Mouse (Mus musculus): ENCODE data around the gene Arhgef6. TPM values are rescaled to one million over a fixed set of nuclear protein-coding genes. Genes with fewer than 3 reads are reported as not detected.

Gene Arhgef6
- polyA plus RNA-seq, 1 experiment: 31.8 TPM

- 30% methylated on average over 3 of the region's 3 CpGs for WGBS
- peak overlapping the region; percentile 91 for H3K27ac ChIP-seq (ENCODE audit: insufficient read depth, low read length)
These were observed 33.7 kb downstream of the Arhgef6 start for GRCm38 (mm10) chrX:57304784-57305287.

DNA sequence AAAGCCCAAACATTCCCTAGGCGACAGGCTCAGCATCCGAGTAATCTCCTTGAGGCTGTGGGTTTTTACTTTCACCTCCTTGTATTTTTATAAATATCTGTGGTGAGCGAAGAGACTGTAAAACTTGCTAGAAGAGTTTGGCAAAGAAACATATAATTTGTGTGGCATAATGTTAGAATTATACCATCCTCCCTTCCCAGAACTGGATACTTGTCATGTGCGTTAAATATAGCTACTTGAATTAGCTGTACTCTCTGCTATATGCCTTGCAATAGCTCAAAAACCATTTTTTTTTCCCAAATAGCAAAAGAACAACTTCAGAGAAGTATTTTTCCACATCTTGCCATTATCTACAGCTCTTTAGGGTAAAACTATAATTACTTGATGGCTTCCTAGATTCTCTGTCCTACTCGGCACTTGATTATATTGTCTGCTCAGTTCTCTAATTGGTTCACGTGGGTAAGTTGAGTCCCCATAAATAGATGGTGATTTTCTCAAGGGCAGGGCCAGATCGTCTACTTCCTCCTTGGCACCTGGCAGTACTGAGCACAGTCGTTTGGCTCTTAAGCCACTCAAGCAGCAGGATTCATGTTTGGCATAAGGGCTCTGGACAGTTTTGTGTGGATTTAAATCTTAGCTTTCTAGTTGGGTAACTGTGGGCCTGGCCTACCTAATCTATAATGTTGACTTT, 35.2 kb downstream of the Arhgef6 start:
- Histone ChIP-seq H3K27me3 (ENCODE audit: control insufficient read depth, insufficient read depth, low read length) (no peaks in the 10 kb centered on the region), H3K4me1 (ENCODE audit: control insufficient read depth, insufficient read depth, insufficient read length) (peaks cover 13% of the 10 kb centered on the region; the same call in 1 of the 2 replicates), H3K4me3 (ENCODE audit: extremely low read depth, insufficient read depth, insufficient read length) (no peak overlapping the region), H3K36me3 (ENCODE audit: control insufficient read depth, insufficient read depth, low read length) (peaks cover 7% of the 10 kb centered on the region), H3K27ac (ENCODE audit: insufficient read depth, low read length) (peak overlapping the region; percentile 14; the same call in 1 of the 2 replicates)
- 63% methylated on average over 8 of the region's 8 CpGs for WGBS
- TF ChIP-seq POLR2A (IDR thresholded peaks at IDR 0.05; ENCODE audit: low read depth, low read length): no peak
- no peak for TF ChIP-seq CTCF (IDR thresholded peaks at IDR 0.05; ENCODE audit: extremely low read depth, insufficient read depth, insufficient read length, insufficient replicate concordance)
- DNase-seq (ENCODE audit: low read depth in 1 of 2, low spot score in 2 of 2): peak in 1 of 2 experiments; percentile 15

More at GRCm38 (mm10) chrX:57304784-57305287, 33.7 kb downstream of the Arhgef6 start:
- peaks cover 5% of the 10 kb centered on the region; the same call in 1 of the 2 replicates for H3K36me3 ChIP-seq (ENCODE audit: control insufficient read depth, insufficient read depth, low read length)
- peaks cover 14% of the 10 kb centered on the region; the same call in 1 of the 2 replicates for H3K4me1 ChIP-seq (ENCODE audit: control insufficient read depth, insufficient read depth, insufficient read length)
- TF ChIP-seq CTCF (IDR thresholded peaks at IDR 0.05; ENCODE audit: extremely low read depth, insufficient read depth, insufficient read length, insufficient replicate concordance) (no peak), POLR2A (IDR thresholded peaks at IDR 0.05; ENCODE audit: low read depth, low read length) (no peak)
- peak; percentile 37 to 49 for DNase-seq (ENCODE audit: low read depth in 1 of 2, low spot score in 2 of 2)
- H3K4me3 ChIP-seq (ENCODE audit: extremely low read depth, insufficient read depth, insufficient read length): peak overlapping the region; percentile 39; the same call in 1 of the 2 replicates
- no peaks in the 10 kb centered on the region for H3K27me3 ChIP-seq (ENCODE audit: control insufficient read depth, insufficient read depth, low read length)

DNA sequence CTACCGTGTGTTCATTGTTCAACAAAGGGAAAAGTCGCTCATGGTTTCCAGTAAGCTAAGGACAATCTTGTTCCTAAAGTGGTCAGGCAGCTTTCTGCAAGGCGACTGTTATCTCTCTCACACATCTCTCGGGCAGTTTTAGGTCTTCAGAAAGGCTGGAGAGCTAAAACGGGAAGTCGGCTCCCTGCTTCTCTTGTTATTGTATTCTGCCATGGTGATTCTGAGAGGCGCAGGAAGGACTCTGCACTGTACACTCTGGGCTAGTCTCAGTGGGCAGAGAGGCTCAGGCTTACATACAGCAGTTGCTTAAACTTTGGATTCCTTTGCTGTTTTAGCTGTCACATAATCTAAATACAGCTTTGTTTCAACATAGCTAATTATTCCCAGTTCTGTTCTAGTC, 39.6 kb downstream of the Arhgef6 start:
- Histone ChIP-seq H3K27ac (ENCODE audit: insufficient read depth, low read length) (no peak overlapping the region), H3K27me3 (ENCODE audit: control insufficient read depth, insufficient read depth, low read length) (no peaks in the 10 kb centered on the region), H3K4me3 (ENCODE audit: extremely low read depth, insufficient read depth, insufficient read length) (no peak overlapping the region), H3K36me3 (ENCODE audit: control insufficient read depth, insufficient read depth, low read length) (peaks cover 13% of the 10 kb centered on the region), H3K4me1 (ENCODE audit: control insufficient read depth, insufficient read depth, insufficient read length) (peaks cover 2% of the 10 kb centered on the region; the same call in 1 of the 2 replicates)
- no peak for DNase-seq (ENCODE audit: low read depth in 1 of 2, low spot score in 2 of 2)
- TF ChIP-seq POLR2A (IDR thresholded peaks at IDR 0.05; ENCODE audit: low read depth, low read length) (no peak), CTCF (IDR thresholded peaks at IDR 0.05; ENCODE audit: extremely low read depth, insufficient read depth, insufficient read length, insufficient replicate concordance) (no peak)
- WGBS: 52% methylated on average over 7 of the region's 7 CpGs

GRCm38 (mm10) chrX:57288458-57288857, 50.1 kb downstream of the Arhgef6 start:
- DNase-seq (ENCODE audit: low read depth in 1 of 2, low spot score in 2 of 2): no peak
- WGBS: 75% methylated on average over 3 of the region's 3 CpGs
- Histone ChIP-seq H3K27ac (ENCODE audit: insufficient read depth, low read length) (no peak overlapping the region), H3K4me1 (ENCODE audit: control insufficient read depth, insufficient read depth, insufficient read length) (no peaks in the 10 kb centered on the region), H3K4me3 (ENCODE audit: extremely low read depth, insufficient read depth, insufficient read length) (no peak overlapping the region), H3K36me3 (ENCODE audit: control insufficient read depth, insufficient read depth, low read length) (no peaks in the 10 kb centered on the region), H3K27me3 (ENCODE audit: control insufficient read depth, insufficient read depth, low read length) (no peaks in the 10 kb centered on the region)
- TF ChIP-seq POLR2A (IDR thresholded peaks at IDR 0.05; ENCODE audit: low read depth, low read length) (no peak), CTCF (IDR thresholded peaks at IDR 0.05; ENCODE audit: extremely low read depth, insufficient read depth, insufficient read length, insufficient replicate concordance) (no peak)

- Histone ChIP-seq H3K4me1 (ENCODE audit: control insufficient read depth, insufficient read depth, insufficient read length) (no peaks in the 10 kb centered on the region), H3K4me3 (ENCODE audit: extremely low read depth, insufficient read depth, insufficient read length) (no peak overlapping the region), H3K36me3 (ENCODE audit: control insufficient read depth, insufficient read depth, low read length) (no peaks in the 10 kb centered on the region), H3K27ac (ENCODE audit: insufficient read depth, low read length) (no peak overlapping the region), H3K27me3 (ENCODE audit: control insufficient read depth, insufficient read depth, low read length) (no peaks in the 10 kb centered on the region)
- DNase-seq (ENCODE audit: low read depth in 1 of 2, low spot score in 2 of 2): no peak
- WGBS: 80% methylated on average over 9 of the region's 9 CpGs
- no peak for TF ChIP-seq CTCF (IDR thresholded peaks at IDR 0.05; ENCODE audit: extremely low read depth, insufficient read depth, insufficient read length, insufficient replicate concordance)
These were observed 52.2 kb downstream of the Arhgef6 start for GRCm38 (mm10) chrX:57286281-57286680.

DNA sequence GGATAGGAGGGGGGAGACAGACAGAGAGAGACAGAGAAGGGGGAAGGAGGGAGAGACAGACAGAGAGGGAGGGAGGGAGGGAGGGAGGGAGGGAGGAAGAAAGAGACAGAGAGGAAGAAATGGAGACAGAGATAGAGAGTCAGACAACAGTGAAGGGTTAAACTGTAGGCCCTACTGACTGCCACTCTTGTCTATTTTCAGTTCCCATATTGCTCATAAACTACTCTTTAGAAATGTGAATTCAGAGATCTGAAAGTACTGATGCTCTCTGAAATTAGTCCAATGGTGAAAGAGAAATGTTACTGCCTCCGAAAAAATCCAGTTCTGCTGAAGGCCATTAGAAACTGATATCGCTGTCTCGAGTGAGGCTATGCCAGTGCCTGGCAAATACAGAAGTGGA, 56.3 kb downstream of the Arhgef6 start:
- no peak overlapping the region for H3K4me3 ChIP-seq (ENCODE audit: extremely low read depth, insufficient read depth, insufficient read length)
- TF ChIP-seq CTCF (IDR thresholded peaks at IDR 0.05; ENCODE audit: extremely low read depth, insufficient read depth, insufficient read length, insufficient replicate concordance): no peak
- no peak for TF ChIP-seq POLR2A (IDR thresholded peaks at IDR 0.05; ENCODE audit: low read depth, low read length)
- no peaks in the 10 kb centered on the region for H3K27me3 ChIP-seq (ENCODE audit: control insufficient read depth, insufficient read depth, low read length)
- no peak for DNase-seq (ENCODE audit: low read depth in 1 of 2, low spot score in 2 of 2)
- H3K4me1 ChIP-seq (ENCODE audit: control insufficient read depth, insufficient read depth, insufficient read length): no peaks in the 10 kb centered on the region
- H3K27ac ChIP-seq (ENCODE audit: insufficient read depth, low read length): no peak overlapping the region
- 82% methylated on average over 3 of the region's 3 CpGs for WGBS
- peaks cover 4% of the 10 kb centered on the region; the same call in 1 of the 2 replicates for H3K36me3 ChIP-seq (ENCODE audit: control insufficient read depth, insufficient read depth, low read length)
